Mouse (Mus musculus) forebrain, embryonic 13.5 days (tissue): Measurements from ENCODE around the gene Gm3460. TPM values are rescaled to one million over a fixed set of nuclear protein-coding genes. Genes with fewer than 3 reads are reported as not detected.
"Not testable (repeated sequence)": the region's sequence is repeated elsewhere in the genome, so short reads cannot be mapped to it uniquely, and the experiment has no call there.

ENCODE experiments used
- ATAC-seq: fragments of 200-750 bp; cut with Nextera tagmentation; 2 replicates; pipeline ENCODE4 v1.8.0; 2017
- H3K27ac ChIP-seq: fragments of 300-500 bp; sonication (generic); 2 replicates; pipeline ENCODE4 v1.5.1; 2015; ENCODE audit warnings: inconsistent platforms, mild to moderate bottlenecking, moderate library complexity
- H3K27me3 ChIP-seq: fragments of 300-500 bp; sonication (generic); 2 replicates; pipeline ENCODE4 v1.6.1; 2015; ENCODE audit warnings: mild to moderate bottlenecking, inconsistent platforms
- H3K36me3 ChIP-seq: fragments of 300-500 bp; sonication (generic); 2 replicates; pipeline ENCODE4 v1.6.1; 2015; ENCODE audit warnings: mild to moderate bottlenecking, inconsistent platforms; ENCODE audit not compliant: poor library complexity, severe bottlenecking
- H3K4me1 ChIP-seq: fragments of 300-500 bp; sonication (generic); 2 replicates; pipeline ENCODE4 v1.6.1; 2015; ENCODE audit warnings: inconsistent platforms
- H3K4me2 ChIP-seq: fragments of 300-500 bp; sonication (generic); 2 replicates; pipeline ENCODE4 v1.6.1; 2015; ENCODE audit warnings: inconsistent platforms, mild to moderate bottlenecking, moderate library complexity
- H3K4me3 ChIP-seq: fragments of 300-500 bp; sonication (generic); 2 replicates; pipeline ENCODE4 v1.5.1; 2015; ENCODE audit warnings: mild to moderate bottlenecking, inconsistent platforms
- H3K9ac ChIP-seq: fragments of 300-500 bp; sonication (generic); 2 replicates; pipeline ENCODE4 v1.6.1; 2015; ENCODE audit warnings: mild to moderate bottlenecking, inconsistent platforms
- H3K9me3 ChIP-seq: fragments of 300-500 bp; sonication (generic); replicated peaks from 2 replicates; pipeline ENCODE4 v1.6.1; 2016; ENCODE audit warnings: inconsistent platforms
- WGBS: fragments of 180-500 bp; shearing (Covaris S2); methylation state at CpG from one replicate; pipeline ENCODE4 v1.1.7; 2015; 5-methylcytosine and 5-hydroxymethylcytosine counted together
- polyA plus RNA-seq: library from polyadenylated mRNA; unstranded; fragments of >200 nt; fragmentation: Nextera tagmentation; extraction: Ambion mirVana; gene quantifications from 2 replicates; pipeline ENCODE4 v1.2.1, GENCODE M21; 2015

The Gm3460 gene
- polyA plus RNA-seq = not detected in 2 replicates

GRCm38 (mm10) chr14:6622318-6622717 lies at the start of gene Gm3460:
TSS of gene Gm3460 (minus strand) at chr14:6622418.
- H3K27ac ChIP-seq, H3K4me1 ChIP-seq, ATAC-seq, H3K9ac ChIP-seq, H3K27me3 ChIP-seq, H3K36me3 ChIP-seq, H3K4me2 ChIP-seq, H3K9me3 ChIP-seq, H3K4me3 ChIP-seq: not testable (repeated sequence)
- WGBS = 90% methylated on average over 2 of the region's 2 CpGs

DNA sequence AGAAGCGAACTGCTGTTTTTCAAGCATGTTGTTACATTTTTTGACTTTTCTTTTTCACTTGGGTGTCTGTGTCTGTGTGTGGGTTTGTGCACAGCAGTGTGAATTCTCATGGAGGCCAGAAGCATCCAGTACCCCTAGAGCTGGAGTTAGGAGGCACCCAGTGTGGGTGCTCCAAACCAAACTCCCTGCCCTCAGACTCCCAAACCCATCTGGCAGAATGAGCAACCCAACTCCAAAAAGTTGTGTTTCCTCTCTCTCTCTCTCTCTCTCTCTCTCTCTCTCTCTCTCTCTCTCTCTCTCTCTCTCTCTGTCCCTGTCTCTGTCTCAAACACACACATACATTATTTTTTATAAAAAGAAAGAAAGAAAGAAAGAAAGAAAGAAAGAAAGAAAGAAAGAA lies 15.8 kb downstream of the Gm3460 start:
- ATAC-seq, H3K4me3 ChIP-seq, H3K4me1 ChIP-seq, H3K36me3 ChIP-seq, H3K9me3 ChIP-seq, H3K27ac ChIP-seq, H3K9ac ChIP-seq, H3K27me3 ChIP-seq, H3K4me2 ChIP-seq: not testable (repeated sequence)
- WGBS = no CpG with 5 or more reads among the region's 1 CpGs

- not testable (repeated sequence) for H3K4me1 ChIP-seq, H3K27ac ChIP-seq, H3K36me3 ChIP-seq, H3K9me3 ChIP-seq, ATAC-seq, H3K27me3 ChIP-seq
- peak overlapping the region; percentile 41 for H3K4me3 ChIP-seq
- peak overlapping the region; percentile 72 for H3K4me2 ChIP-seq
- 4% methylated on average over 9 of the region's 20 CpGs for WGBS
- peak overlapping the region; percentile 59 for H3K9ac ChIP-seq
Measured at GRCm38 (mm10) chr14:6605004-6605403, 17.2 kb downstream of the Gm3460 start.

DNA sequence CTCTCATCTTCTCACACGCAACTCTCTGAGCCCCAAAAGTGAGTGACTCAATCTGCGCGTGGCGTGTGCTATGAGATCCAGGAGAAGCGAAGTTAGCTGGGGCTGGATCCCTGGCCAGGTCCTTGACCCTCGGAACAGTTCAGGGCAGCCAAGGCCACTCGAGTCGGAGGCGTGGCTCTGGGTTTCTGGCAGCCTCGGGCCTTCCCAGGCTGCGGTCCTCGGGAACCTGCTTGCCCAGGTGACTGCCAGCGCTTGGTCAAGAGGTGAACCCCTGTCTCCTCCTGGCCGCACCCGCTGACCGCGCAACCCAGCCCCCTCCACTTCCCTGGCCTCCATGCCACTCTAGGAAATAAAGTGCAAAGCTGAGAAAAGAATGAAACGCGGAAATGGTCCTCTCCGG lies 17.7 kb downstream of the Gm3460 start:
- Histone ChIP-seq H3K4me2 (peak overlapping the region; percentile 72), H3K4me3 (peak overlapping the region; percentile 41), H3K9ac (peak overlapping the region; percentile 59)
- not testable (repeated sequence) for H3K4me1 ChIP-seq, H3K9me3 ChIP-seq, ATAC-seq, H3K27me3 ChIP-seq, H3K36me3 ChIP-seq, H3K27ac ChIP-seq
- WGBS = 8% methylated on average over 17 of the region's 20 CpGs

- H3K9me3 ChIP-seq, H3K4me1 ChIP-seq, H3K9ac ChIP-seq, H3K4me2 ChIP-seq, H3K36me3 ChIP-seq, H3K27ac ChIP-seq, ATAC-seq, H3K4me3 ChIP-seq, H3K27me3 ChIP-seq: not testable (repeated sequence)
- WGBS = 40% methylated on average over 1 of the region's 2 CpGs
Measured at GRCm38 (mm10) chr14:6590513-6590912, 31.7 kb downstream of the Gm3460 start, which contains the start of gene Gm3629. TSS of gene Gm3629 (minus strand) at chr14:6590613.

Other genes with a start within 250 kb of the Gm3460 start
- gene Gm16440, start 232.1 kb downstream of the Gm3460 start, polyA plus RNA-seq = not detected in 2 replicates
- 1.9 and 2.6 TPM in 2 replicates for gene Gm3591, start 209.9 kb downstream of the Gm3460 start, polyA plus RNA-seq
- gene Gm3594, start 177.8 kb downstream of the Gm3460 start, polyA plus RNA-seq = not detected in 2 replicates
- not detected in 2 replicates for gene Gm8356, start 85.1 kb downstream of the Gm3460 start, polyA plus RNA-seq
- gene Gm3629, start 31.8 kb downstream of the Gm3460 start, polyA plus RNA-seq = 0.36 TPM in 1 of 2 replicates, not detected in the other
- not detected in 2 replicates for gene Gm10251, start 61.8 kb upstream of the Gm3460 start, polyA plus RNA-seq
- gene Gm8050, start 97.8 kb upstream of the Gm3460 start, polyA plus RNA-seq = not detected in 2 replicates
- 9.1 and 9.5 TPM in 2 replicates for gene Gm3636, start 119.9 kb upstream of the Gm3460 start, polyA plus RNA-seq
- gene Gm8362, start 152.0 kb upstream of the Gm3460 start, polyA plus RNA-seq = not detected in 2 replicates
- not detected in 2 replicates for gene Gm3642, start 217.9 kb upstream of the Gm3460 start, polyA plus RNA-seq